Mouse (Mus musculus): ENCODE measurements around the gene Gm10406. TPM values are rescaled to one million over a fixed set of nuclear protein-coding genes. Genes with fewer than 3 reads are reported as not detected.

Gene Gm10406
- 0.41 and 0.58 TPM in 2 replicates for polyA plus RNA-seq (2021; fragmentation: Nextera tagmentation)
- long read RNA-seq, experiment 1, partial matches to known transcripts = 0 of 2 reads
- long read RNA-seq, experiment 1, other reads (novel, unspliced or antisense) = 2 of 2 reads
- long read RNA-seq, experiment 2, partial matches to known transcripts = 1 of 10 reads
- long read RNA-seq, experiment 2, other reads (novel, unspliced or antisense) = 9 of 10 reads

GRCm38 (mm10) chr14:7026781-7027749 is at the start of gene Gm10406:
Gene Gm10406, minus strand, starts transcription at chr14:7027449.

DNA sequence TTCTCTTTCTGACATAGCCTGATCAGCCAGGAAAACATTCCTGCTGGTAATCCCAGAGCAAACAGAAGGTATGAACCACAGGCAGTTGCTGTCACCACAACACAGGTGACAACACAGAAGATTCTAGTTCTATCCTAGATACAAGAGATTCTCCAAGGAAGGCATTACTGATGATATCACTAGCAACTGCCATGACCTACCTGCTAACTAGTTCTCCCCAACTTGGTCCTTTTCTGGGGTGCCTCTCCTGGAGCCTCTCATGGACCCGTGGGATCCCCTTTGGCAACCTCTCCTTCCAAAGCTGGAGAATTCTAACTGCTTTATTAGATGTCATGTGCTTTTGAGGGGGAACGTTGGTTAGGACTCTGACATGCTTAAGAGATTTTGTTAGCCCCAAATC is 17.6 kb upstream of the Gm10406 start, which contains the start of gene Gm3685:
Gm3685 (minus strand) TSS at position 101 of the 400 bp plus-strand sequence.

GRCm38 (mm10) chr14:6973718-6974117 is 53.5 kb downstream of the Gm10406 start, which contains the start of gene Gm6356:
Gene Gm6356, minus strand, starts transcription at chr14:6973818.

Other genes with a start within 250 kb of the Gm10406 start
- not detected in 2 replicates for gene Gm3642, start 187.1 kb downstream of the Gm10406 start, polyA plus RNA-seq (2021; fragmentation: Nextera tagmentation)
- gene Gm3667, start 137.5 kb downstream of the Gm10406 start, polyA plus RNA-seq (2021; fragmentation: Nextera tagmentation) = 2.6 TPM in 2 replicates
- gene Gm6356, start 53.6 kb downstream of the Gm10406 start, polyA plus RNA-seq (2021; fragmentation: Nextera tagmentation) = not detected in 2 replicates
- not detected in 2 replicates for gene Gm3685, start 17.5 kb upstream of the Gm10406 start, polyA plus RNA-seq (2021; fragmentation: Nextera tagmentation)
- gene Gm3696, start 73.2 kb upstream of the Gm10406 start, polyA plus RNA-seq (2021; fragmentation: Nextera tagmentation) = 2.9 and 3.4 TPM in 2 replicates
- not detected in 2 replicates for gene Gm6676, start 98.0 kb upstream of the Gm10406 start, polyA plus RNA-seq (2021; fragmentation: Nextera tagmentation)
- gene Gm3512, start 147.1 kb upstream of the Gm10406 start, polyA plus RNA-seq (2021; fragmentation: Nextera tagmentation) = 3.7 and 4.5 TPM in 2 replicates
- not detected in 2 replicates for gene Gm16434, start 167.1 kb upstream of the Gm10406 start, polyA plus RNA-seq (2021; fragmentation: Nextera tagmentation)
- gene Gm3727, start 237.3 kb upstream of the Gm10406 start, polyA plus RNA-seq (2021; fragmentation: Nextera tagmentation) = not detected in 2 replicates

Data from layer of hippocampus, adult 6 months (tissue).